Mouse (Mus musculus) midbrain, embryonic 14.5 days (tissue): ENCODE measurements around the gene Enox1. TPM values are rescaled to one million over a fixed set of nuclear protein-coding genes. Genes with fewer than 3 reads are reported as not detected.
"Not testable (repeated sequence)": the region's sequence is repeated elsewhere in the genome, so short reads cannot be mapped to it uniquely, and the experiment has no call there.

Experiments
- ATAC-seq: fragments of 200-750 bp; cut with Nextera tagmentation; 2 replicates; pipeline ENCODE4 v1.8.0; 2017; ENCODE audit warnings: moderate number of reproducible peaks, moderate library complexity; ENCODE audit not compliant: low FRiP score, low TSS enrichment
- DNase-seq: peaks from one replicate; pipeline ENCODE4 v3.0.0-alpha.2; 2015
- H3K27ac ChIP-seq: fragments of 300-500 bp; sonication (generic); replicated peaks from 2 replicates; pipeline ENCODE4 v1.5.1; 2014; ENCODE audit warnings: mild to moderate bottlenecking, low read depth, low read length, moderate library complexity
- H3K27me3 ChIP-seq: fragments of 300-500 bp; sonication (generic); 2 replicates; pipeline ENCODE4 v1.6.1; 2014; ENCODE audit warnings: low read length, control low read depth, mixed read lengths; ENCODE audit not compliant: control insufficient read depth, insufficient read depth
- H3K36me3 ChIP-seq: fragments of 300-500 bp; sonication (generic); 2 replicates; pipeline ENCODE4 v1.6.1; 2014; ENCODE audit warnings: low read length, control low read depth; ENCODE audit not compliant: control insufficient read depth, insufficient read depth
- H3K4me1 ChIP-seq: fragments of 300-500 bp; sonication (generic); 2 replicates; pipeline ENCODE4 v1.6.1; 2014; ENCODE audit warnings: mild to moderate bottlenecking, antibody characterized with exemption, low read length, control low read depth; ENCODE audit not compliant: control insufficient read depth, insufficient read depth
- H3K4me2 ChIP-seq: fragments of 300-500 bp; sonication (generic); 2 replicates; pipeline ENCODE4 v1.6.1; 2014; ENCODE audit warnings: mild to moderate bottlenecking, low read length, moderate library complexity
- H3K4me3 ChIP-seq: fragments of 300-500 bp; sonication (generic); replicated peaks from 2 replicates; pipeline ENCODE4 v1.5.1; 2014; ENCODE audit warnings: low read depth, low read length
- H3K9ac ChIP-seq: fragments of 300-500 bp; sonication (generic); replicated peaks from 2 replicates; pipeline ENCODE4 v1.6.1; 2014; ENCODE audit warnings: mild to moderate bottlenecking, low read length, moderate library complexity
- H3K9me3 ChIP-seq: fragments of 300-500 bp; sonication (generic); 2 replicates; pipeline ENCODE4 v1.6.1; 2016; ENCODE audit warnings: low read length, control low read depth, mixed read lengths; ENCODE audit not compliant: control insufficient read depth
- WGBS: fragments of 180-500 bp; shearing (Covaris S2); extraction: QIAGEN DNeasy Blood & Tissue Kit; methylation state at CpG from one replicate; pipeline ENCODE4 v1.1.7; 2014; 5-methylcytosine and 5-hydroxymethylcytosine counted together
- polyA plus RNA-seq: library from polyadenylated mRNA; unstranded; fragments of >200 nt; fragmentation: Nextera tagmentation; extraction: Ambion mirVana; gene quantifications from 2 replicates; pipeline ENCODE4 v1.2.1, GENCODE M21; 2014

Gene Enox1
- 25.0 and 39.5 TPM in 2 replicates for polyA plus RNA-seq

DNA sequence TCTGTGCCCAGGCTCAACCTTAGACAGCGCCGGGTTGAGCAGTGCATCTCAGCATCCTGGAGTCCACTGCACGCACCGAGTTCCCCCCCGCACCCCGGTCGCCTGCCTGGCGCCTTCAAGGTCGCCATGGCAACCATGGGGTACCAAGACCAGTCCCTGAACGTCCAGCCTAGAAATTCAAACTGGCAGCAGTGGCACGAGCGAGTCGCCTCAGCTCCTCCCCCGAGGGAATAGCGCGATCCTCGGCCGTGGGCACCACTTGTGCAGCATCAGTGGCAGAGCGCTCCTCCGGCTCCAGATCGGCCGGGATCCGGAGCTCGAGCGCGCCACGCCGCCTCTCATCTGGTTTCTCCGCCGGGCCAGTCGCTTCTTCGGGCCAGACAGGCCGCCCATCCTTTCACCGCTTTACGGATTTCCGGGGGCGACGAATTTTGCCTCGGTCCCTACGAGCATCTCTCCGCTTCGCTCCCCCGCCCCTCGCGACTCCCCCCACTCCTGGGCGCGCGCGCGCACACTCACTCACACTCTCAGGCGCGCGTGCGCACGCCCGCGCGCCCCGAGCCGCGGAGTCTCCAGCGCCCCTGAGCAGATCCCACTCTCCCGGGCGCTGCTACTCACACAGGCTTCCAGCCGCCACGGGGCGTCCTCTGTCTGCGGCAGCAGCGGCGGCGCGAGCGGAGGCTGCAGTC lies at the start of gene Enox1:
TSS of gene Enox1 (plus strand) at position 542 of the 689 bp plus-strand sequence.
- WGBS, result under 1% methylated on average over 73 of the region's 73 CpGs
- peak; percentile 91 for ATAC-seq

DNA sequence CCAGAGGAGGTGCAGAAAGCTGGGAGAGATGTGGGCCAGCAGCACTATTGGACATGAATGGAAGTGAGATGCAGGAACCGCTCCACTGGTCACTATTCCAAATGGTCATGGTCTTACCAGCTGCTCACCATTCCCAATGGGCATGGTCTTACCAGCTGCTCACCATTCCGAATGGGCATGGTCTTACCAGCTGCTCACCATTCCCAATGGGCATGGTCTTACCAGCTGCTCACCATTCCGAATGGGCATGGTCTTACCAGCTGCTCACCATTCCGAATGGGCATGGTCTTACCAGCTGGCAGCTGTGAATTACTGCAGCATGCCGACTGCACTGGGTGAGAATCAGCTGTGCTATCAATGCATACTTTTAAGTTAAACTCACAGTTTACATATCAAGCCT lies 45.9 kb upstream of the Enox1 start:
- H3K9me3 ChIP-seq, ATAC-seq, H3K27me3 ChIP-seq, DNase-seq, H3K4me1 ChIP-seq, H3K27ac ChIP-seq, H3K4me3 ChIP-seq, H3K4me2 ChIP-seq, H3K36me3 ChIP-seq, H3K9ac ChIP-seq: not testable (repeated sequence)
- 57% methylated on average over 5 of the region's 5 CpGs for WGBS

More for the DNA sequence above, at the start of gene Enox1:
- H3K27ac ChIP-seq, result peak within 1 kb of the TSS; percentile 96
- DNase-seq, result peak; percentile 99
- H3K4me3 ChIP-seq, result peak within 1 kb of the TSS; percentile 93
- H3K4me2 ChIP-seq, result peak within 1 kb of the TSS; percentile 85
- no peaks in the 10 kb centered on the region for H3K9me3 ChIP-seq
- peaks cover 34% of the 10 kb centered on the region for H3K4me1 ChIP-seq
- H3K9ac ChIP-seq, result peak within 1 kb of the TSS; percentile 90
- no peaks in the 10 kb centered on the region for H3K27me3 ChIP-seq
- no peaks in the 10 kb centered on the region for H3K36me3 ChIP-seq

DNA sequence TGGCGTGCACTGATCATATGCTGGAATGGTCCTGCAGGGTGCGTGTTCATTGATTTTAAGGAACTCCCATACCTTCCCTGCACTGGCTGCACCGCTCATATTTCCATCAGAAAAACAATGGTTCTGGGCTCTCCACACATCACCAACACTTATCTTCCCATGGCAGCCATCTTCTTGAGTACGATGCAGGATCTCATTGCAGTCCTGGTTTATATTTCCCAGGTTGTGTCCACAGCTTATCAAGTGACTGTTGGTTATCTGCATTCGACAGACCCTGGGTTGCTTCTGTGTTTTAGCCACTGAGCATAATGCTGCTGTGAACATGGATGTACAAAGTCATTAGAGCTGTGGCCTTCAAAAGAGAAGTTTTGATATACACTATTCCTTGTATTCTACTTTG lies 26.0 kb upstream of the Enox1 start:
- no peak for ATAC-seq
- no peaks in the 10 kb centered on the region for H3K4me1 ChIP-seq
- 91% methylated on average over 5 of the region's 5 CpGs for WGBS
- no peak overlapping the region for H3K27ac ChIP-seq
- H3K36me3 ChIP-seq, result no peaks in the 10 kb centered on the region
- DNase-seq, result no peak
- no peak overlapping the region for H3K4me3 ChIP-seq
- H3K9me3 ChIP-seq, result no peaks in the 10 kb centered on the region
- H3K27me3 ChIP-seq, result no peaks in the 10 kb centered on the region
- H3K4me2 ChIP-seq, result no peak overlapping the region
- H3K9ac ChIP-seq, result no peak overlapping the region

GRCm38 (mm10) chr14:77136936-77137335 lies 19.6 kb upstream of the Enox1 start:
- ATAC-seq, result no peak

GRCm38 (mm10) chr14:77141324-77142282 lies 15.0 kb upstream of the Enox1 start:
- WGBS, result 28% methylated on average over 16 of the region's 17 CpGs
- no peaks in the 10 kb centered on the region for H3K9me3 ChIP-seq
- 0 out of 2 replicates have a peak, but pooled peaks cover 8% of the 10 kb centered on the region for H3K4me1 ChIP-seq
- no peaks in the 10 kb centered on the region for H3K27me3 ChIP-seq
- H3K4me3 ChIP-seq, result no peak overlapping the region
- no peak overlapping the region for H3K27ac ChIP-seq
- H3K9ac ChIP-seq, result no peak overlapping the region
- DNase-seq, result peak; percentile 97
- H3K36me3 ChIP-seq, result no peaks in the 10 kb centered on the region
- H3K4me2 ChIP-seq, result no peak overlapping the region
- ATAC-seq, result peak; percentile 71

More at GRCm38 (mm10) chr14:77136936-77137335, 19.6 kb upstream of the Enox1 start:
- no peaks in the 10 kb centered on the region for H3K27me3 ChIP-seq
- H3K9ac ChIP-seq, result no peak overlapping the region
- DNase-seq, result peak; percentile 45
- no peaks in the 10 kb centered on the region for H3K9me3 ChIP-seq
- whole genome bisulfite sequencing, result 34% methylated on average over 6 of the region's 6 CpGs
- no peaks in the 10 kb centered on the region for H3K4me1 ChIP-seq
- no peak overlapping the region for H3K4me2 ChIP-seq
- H3K36me3 ChIP-seq, result no peaks in the 10 kb centered on the region
- no peak overlapping the region for H3K4me3 ChIP-seq
- peak overlapping the region; percentile 22; the same call in 1 of the 2 replicates for H3K27ac ChIP-seq

GRCm38 (mm10) chr14:77145103-77145502 lies 11.5 kb upstream of the Enox1 start:
- DNase-seq (no peak), ATAC-seq (no peak)
- Histone ChIP-seq H3K27ac (no peak overlapping the region), H3K36me3 (no peaks in the 10 kb centered on the region), H3K9me3 (no peaks in the 10 kb centered on the region), H3K9ac (no peak overlapping the region), H3K4me3 (no peak overlapping the region), H3K4me1 (0 out of 2 replicates have a peak, but pooled peaks cover 8% of the 10 kb centered on the region), H3K4me2 (no peak overlapping the region), H3K27me3 (no peaks in the 10 kb centered on the region)
- WGBS, result 91% methylated on average over 4 of the region's 4 CpGs

- H3K4me3 ChIP-seq, result no peak overlapping the region
- 88% methylated on average over 1 of the region's 1 CpGs for WGBS
- no peak for ATAC-seq
These were observed 8.9 kb upstream of the Enox1 start for GRCm38 (mm10) chr14:77147635-77148034.

GRCm38 (mm10) chr14:77150556-77150955 lies 6.0 kb upstream of the Enox1 start:
- H3K27ac ChIP-seq, result no peak overlapping the region
- ATAC-seq, result no peak
- 62% methylated on average over 6 of the region's 6 CpGs for WGBS
- H3K9me3 ChIP-seq, result no peaks in the 10 kb centered on the region
- H3K36me3 ChIP-seq, result no peaks in the 10 kb centered on the region
- H3K27me3 ChIP-seq, result no peaks in the 10 kb centered on the region
- H3K9ac ChIP-seq, result no peak overlapping the region
- no peak overlapping the region for H3K4me3 ChIP-seq
- H3K4me2 ChIP-seq, result no peak overlapping the region
- DNase-seq, result no peak
- peaks cover 1% of the 10 kb centered on the region; the same call in 1 of the 2 replicates for H3K4me1 ChIP-seq

More at GRCm38 (mm10) chr14:77147635-77148034, 8.9 kb upstream of the Enox1 start:
- Histone ChIP-seq H3K9me3 (no peaks in the 10 kb centered on the region), H3K9ac (no peak overlapping the region), H3K4me2 (no peak overlapping the region), H3K36me3 (no peaks in the 10 kb centered on the region), H3K27me3 (no peaks in the 10 kb centered on the region), H3K27ac (no peak overlapping the region), H3K4me1 (0 out of 2 replicates have a peak, but pooled peaks cover 4% of the 10 kb centered on the region)
- no peak for DNase-seq
